Mouse (Mus musculus) heart, postnatal 4 days (tissue): Measurements from ENCODE around the gene Zfp280b. TPM values are rescaled to one million over a fixed set of nuclear protein-coding genes. Genes with fewer than 3 reads are reported as not detected.
"Not testable (repeated sequence)": the region's sequence is repeated elsewhere in the genome, so short reads cannot be mapped to it uniquely, and the experiment has no call there.

Experiments
- DNase-seq: peaks from one replicate; pipeline ENCODE4 v3.0.0; 2021
- total RNA-seq, 2 experiments: library from RNA; stranded (reverse); gene quantifications; 2 replicates each; pipeline ENCODE4 v1.2.3; 2021

The Zfp280b gene
- 10 to 100 TPM; 11.8 to 12.2 TPM for total RNA-seq

DNA sequence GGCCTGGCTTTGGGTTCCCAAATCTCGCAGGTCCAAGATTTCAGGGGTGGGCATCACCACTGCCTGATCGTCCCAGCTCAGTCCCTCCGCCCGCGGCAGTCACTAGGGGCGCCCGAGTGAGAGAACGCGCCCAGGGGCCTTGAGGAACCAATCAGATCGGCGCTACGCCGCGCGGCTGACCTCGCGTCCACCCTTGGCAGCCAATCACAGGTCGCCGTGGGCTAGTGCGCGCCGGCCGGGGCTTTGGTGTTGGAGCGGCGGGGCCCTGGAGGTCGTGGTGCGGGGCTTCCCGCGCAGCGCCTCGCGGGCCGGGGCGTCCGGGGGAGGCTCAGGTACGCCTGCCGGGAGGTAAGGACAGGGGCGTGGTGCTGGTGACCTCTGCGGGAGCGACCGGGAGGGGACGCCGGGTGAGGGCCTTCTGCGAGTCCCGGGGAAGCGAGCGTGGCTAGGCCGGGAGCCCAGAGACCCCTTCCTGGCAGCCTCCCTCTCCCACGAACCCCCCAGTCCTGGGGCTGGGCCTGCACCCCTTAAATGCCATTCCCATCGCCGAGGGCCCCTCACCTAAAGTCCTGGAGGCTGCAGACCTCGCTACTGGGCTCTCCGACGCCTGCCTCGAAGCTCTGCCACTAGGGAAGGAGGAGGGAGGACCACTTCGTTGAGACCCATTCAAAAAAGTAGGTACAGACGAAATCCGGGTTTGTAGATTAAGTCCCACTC lies at the start of gene Zfp280b:
Gene Zfp280b, plus strand, starts transcription at position 249 of the 717 bp plus-strand sequence.
- peak; percentile 97 for DNase-seq

- no peak for DNase-seq
Observed at GRCm38 (mm10) chr10:75990430-75991042, 41.9 kb upstream of the Zfp280b start.

DNA sequence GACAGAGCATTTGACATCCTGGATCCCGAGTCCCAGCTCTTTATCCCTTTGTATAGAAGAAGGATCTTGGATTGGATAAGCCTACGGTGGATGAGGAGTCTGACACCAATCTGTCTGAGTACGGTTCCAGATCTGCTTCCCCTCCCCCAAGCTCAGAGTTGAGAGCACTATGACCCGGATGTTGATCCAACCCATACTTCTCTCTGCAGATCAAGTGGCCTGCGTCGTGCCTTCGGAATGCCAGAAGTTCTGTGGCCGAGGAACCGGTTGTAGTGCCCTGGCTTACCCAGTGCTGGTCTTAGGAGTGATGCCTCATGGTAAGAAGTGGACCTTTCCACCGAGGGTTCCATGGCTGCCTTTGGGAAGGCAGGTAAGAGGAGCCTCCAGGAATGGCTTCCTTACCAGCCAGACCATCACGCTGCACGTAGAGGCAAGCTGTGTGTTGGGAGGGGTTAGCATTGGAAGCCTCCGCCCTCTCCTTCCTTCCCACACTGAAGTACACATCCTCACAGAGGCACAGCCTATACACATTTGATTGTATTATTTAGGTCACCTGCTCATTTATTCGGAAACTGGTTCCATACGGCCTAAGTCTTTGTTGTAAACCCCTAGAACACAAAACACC lies 38.7 kb upstream of the Zfp280b start:
- DNase-seq, result no peak

- DNase-seq, result not testable (repeated sequence)
Observed at GRCm38 (mm10) chr10:75994531-75995210, 37.8 kb upstream of the Zfp280b start.

- no peak for DNase-seq
Observed at GRCm38 (mm10) chr10:75995463-75995862, 37.0 kb upstream of the Zfp280b start.

GRCm38 (mm10) chr10:75996315-75996714 lies 36.1 kb upstream of the Zfp280b start:
- DNase-seq, result no peak

DNA sequence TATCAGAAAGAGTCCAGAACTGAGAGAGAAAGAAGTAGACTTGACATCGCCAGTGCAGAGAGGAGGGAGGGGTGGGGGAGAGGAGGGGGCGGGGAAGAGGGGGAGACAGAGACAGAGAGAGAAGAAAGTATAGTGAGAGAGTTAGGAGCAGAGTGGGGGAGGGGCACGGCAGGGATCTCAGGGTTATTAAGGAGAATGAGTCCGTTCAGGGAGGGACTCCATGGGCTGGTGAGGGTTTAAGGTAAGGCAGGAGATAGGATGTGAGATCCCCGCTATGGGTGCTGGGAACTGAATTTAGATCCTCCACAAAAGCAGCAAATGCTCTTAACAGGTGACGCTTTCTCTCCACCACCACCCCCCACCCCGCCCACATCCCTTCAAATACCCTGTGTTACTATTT lies 31.3 kb upstream of the Zfp280b start:
- DNase-seq, result no peak

GRCm38 (mm10) chr10:76002101-76002521 lies 30.3 kb upstream of the Zfp280b start:
- DNase-seq, result no peak

DNA sequence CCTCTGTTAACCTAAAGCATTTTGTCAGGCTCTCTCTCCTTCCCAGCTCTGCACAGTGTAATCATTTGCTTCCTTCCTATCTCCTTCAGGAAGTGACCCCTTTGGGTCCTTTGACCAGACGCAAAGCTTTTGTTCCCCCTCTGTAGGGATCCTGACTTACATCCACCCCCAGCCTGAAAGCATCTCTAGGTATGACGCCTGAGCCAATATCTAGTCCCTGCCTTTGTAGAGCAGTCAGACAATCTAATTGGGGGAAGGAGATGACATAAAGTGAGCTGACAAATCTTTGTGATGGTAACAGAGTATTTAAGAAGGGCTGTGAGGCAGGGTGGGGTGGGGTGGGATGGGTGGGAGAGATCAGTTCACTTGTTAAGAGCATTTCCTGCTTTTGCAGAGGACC lies 29.8 kb upstream of the Zfp280b start:
- DNase-seq, result no peak

DNA sequence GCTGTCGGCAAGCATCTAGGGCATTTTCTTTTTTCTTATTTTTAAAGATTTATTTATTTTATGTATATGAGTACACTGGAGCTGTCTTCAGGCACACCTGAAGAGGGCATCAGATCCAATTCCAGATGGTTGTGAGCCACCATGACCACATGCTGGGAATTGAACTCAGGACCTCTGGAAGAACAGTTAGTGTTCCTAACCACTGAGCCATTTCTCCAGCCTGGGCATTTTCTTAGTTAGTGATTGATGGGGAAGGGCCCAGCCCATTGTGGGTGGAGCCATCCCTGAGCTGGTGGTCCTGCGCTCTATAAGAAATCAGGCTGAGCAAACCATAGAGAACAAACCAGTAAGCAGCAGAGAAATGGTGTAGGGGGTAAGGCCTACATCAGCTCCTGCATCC lies 29.2 kb upstream of the Zfp280b start:
- no peak for DNase-seq

DNA sequence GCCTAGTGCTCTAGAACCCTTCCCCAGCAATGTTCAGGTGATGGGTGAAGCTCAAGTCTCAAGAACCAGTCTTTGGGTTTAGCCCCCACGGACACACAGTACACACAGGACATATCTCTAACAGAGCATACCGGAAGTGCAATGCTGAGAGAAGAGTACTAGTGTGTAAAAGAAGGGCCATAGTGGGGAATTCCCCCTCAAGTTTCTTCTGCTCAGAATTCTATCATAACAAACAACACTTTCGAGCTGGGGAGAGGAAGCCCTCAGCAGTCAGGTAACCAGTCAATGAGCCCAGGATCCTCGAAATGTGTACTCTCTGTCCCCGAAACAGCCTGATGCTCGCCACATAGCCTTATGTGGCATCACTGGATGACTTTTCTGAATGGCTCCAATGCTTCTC lies 26.1 kb upstream of the Zfp280b start:
- no peak for DNase-seq

GRCm38 (mm10) chr10:76009812-76010211 lies 22.6 kb upstream of the Zfp280b start:
- no peak for DNase-seq

GRCm38 (mm10) chr10:76012922-76013321 lies 19.5 kb upstream of the Zfp280b start:
- DNase-seq, result no peak

- no peak for DNase-seq
Observed at GRCm38 (mm10) chr10:76016886-76017285, 15.6 kb upstream of the Zfp280b start.

- no peak for DNase-seq
Observed at GRCm38 (mm10) chr10:76021728-76022127, 10.7 kb upstream of the Zfp280b start.

DNA sequence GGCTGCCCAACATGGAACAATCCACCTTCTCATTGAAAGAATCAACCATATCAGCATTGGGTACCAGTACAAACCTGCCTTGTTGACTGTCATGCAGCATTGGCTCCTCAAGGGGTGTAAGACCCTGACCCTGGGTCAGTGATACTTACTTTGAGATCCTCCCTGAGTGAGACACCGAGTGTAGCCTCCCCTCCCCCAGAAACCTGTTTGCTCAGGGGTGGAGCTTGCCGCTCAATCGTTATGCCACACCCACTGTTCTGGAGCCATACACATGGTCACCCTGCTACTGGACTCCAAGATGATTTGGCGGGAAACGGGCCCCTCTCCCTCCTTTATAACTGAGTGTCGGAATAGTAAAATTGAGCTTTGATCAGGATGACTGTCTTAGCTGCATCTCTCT lies 8.5 kb upstream of the Zfp280b start:
- DNase-seq, result no peak

- no peak for DNase-seq
Observed at GRCm38 (mm10) chr10:76025470-76026190, 6.8 kb upstream of the Zfp280b start.

- no peak for DNase-seq
Observed at GRCm38 (mm10) chr10:76027127-76028015, 5.1 kb upstream of the Zfp280b start.

DNA sequence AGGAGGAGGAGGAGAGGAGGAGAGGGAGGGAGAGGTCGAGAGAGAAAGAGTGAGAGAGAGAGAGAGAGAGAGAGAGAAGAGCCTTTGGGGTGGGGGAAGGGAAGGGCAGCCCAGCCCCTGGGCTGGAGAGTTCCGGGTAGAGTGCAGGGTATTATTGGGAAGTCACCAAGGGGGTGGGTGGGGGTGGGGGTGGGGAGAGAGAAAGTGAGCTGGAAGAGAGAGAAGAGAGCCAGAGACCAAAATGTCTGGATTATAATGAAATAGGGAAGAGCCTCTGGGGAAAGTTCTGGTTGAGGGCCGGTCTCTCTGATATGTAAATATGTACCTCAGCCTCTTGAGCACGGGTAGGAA lies 4.5 kb upstream of the Zfp280b start:
- DNase-seq, result no peak

- no peak for DNase-seq
Observed at GRCm38 (mm10) chr10:76028396-76028795, 4.1 kb upstream of the Zfp280b start.

DNA sequence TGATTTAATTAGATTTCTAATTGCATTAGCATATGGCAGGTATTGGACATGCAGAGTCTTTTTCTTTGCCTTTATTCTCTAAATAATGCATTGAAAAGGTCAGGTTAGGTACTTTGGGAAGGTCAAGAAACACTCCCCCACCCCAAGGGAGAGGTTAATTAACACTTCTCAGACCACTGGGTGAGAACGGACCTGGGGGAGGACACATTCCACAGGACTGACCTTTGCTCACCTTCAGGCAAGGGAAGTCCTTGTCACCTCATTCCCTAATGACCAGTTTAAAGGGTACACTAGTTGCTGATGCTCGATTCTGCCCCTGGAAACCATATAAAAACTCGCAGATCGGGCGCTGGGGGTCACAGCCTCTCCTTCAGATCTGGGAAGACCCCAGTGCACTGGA lies 3.2 kb upstream of the Zfp280b start:
- DNase-seq, result no peak

DNA sequence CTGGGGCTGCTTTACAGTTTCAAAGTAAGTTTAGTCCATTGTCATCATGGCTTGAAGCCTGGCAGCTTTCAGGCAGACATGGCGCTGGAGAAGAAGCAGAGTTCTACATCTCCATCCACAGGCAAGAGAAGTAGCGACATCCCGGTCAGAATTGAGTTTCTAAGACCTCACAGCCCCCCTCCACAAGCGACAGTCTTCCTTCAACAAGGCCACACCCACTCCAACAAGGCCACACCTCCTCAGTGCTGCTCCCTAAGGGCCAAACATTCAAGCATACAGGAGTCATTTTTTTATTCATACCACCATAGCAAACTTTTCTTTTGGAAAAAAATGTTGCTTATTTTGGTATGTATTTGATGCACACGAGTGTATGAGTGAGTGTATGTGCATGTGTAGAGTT lies 2.0 kb upstream of the Zfp280b start:
- no peak for DNase-seq
